Mouse (Mus musculus) T-cell, adult 2 months (primary cell): ENCODE measurements around the gene Nek8.
A peak's percentile ranks its signal among the peaks of the same experiment; 100 is the strongest.

Experiments used
- DNase-seq: peaks from one replicate; pipeline ENCODE4 v3.0.0; 2022; ENCODE audit warnings: low spot score

The Nek8 gene

GRCm38 (mm10) chr11:78182961-78183844 is 6.7 kb upstream of the Nek8 start, which contains the start of gene Rpl23a:
Gene Rpl23a, minus strand, starts transcription at chr11:78183584.
- DNase-seq: peak; percentile 77

DNA sequence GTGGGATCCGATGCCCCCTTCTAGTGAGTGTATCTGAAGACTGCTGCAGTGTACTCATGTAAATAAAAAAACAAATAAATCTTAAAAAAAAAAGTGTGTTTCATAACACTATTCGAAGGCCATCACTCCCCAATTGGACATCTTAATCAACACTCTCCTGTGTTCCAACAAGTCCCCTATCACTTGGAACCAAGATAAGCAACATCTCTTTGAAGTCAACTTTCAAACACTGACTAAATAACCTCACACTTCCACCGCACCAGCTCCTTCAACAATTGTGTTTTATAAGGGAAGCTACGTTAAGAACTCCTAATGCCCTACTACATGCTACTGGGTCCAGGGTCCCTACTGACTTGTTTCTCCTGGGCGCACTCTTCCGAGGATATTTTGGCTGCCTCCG is 6.0 kb upstream of the Nek8 start:
- no peak for DNase-seq

- DNase-seq: no peak
Measured at GRCm38 (mm10) chr11:78181830-78182357, 5.4 kb upstream of the Nek8 start.

DNA sequence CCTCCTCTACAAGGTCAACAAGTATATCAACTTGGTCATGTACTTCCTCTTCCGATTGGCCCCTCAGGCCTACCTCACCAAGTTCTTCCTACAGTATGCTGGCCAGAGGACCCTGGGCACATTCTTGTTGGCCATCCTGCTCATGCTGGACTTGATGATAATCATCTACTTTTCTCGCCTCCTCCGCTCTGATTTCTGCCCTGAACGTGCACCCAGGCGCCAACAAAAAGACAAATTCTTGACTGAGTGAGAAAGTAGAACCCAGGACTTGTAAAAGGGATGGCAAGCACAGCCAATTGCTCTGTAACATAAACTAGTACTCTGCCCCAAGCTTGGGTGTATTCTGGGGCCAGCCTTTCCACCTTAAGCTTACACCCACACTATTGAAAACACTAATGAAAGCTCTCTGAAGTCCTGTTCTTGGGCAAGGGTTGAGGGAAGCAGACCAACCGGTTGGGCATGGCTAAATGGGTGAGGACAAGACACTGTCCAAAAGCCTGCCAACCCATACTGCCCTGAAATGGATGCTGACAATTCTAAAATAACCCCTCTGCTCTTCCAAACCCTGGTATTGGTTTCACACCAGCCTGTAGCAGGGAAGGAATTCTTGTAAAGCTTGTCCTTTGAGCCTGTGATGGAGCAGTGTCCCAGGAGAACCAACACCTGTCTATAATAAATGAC is 3.7 kb upstream of the Nek8 start:
- DNase-seq: no peak

DNA sequence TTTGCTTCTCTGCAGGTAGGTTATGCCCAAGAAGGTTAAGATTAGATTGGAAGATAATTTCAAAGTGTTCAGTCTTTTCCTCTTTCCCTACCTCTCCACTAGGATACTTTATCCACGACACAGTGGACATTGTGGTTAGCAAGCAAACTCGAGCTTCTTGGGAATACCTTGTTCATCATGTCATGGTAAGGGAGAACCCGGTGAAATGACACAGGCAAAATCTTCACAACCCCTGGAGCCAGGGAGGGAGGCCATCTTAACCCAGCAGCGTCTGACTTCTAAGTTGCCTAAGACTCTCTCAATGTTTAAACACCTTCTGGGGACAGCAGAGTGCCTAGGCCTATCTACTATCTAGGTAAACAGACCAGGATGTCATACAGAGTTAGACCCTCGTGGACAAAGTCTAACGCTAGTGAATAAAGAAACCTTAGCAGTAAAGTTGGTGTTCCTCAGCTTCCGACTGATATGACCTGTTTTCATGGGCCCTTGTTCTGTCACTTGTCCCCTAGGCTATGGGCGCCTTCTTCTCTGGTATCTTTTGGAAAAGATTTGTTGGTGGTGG is 3.0 kb upstream of the Nek8 start:
- DNase-seq: no peak

- no peak for DNase-seq
Measured at GRCm38 (mm10) chr11:78178859-78179437, 2.5 kb upstream of the Nek8 start.

DNA sequence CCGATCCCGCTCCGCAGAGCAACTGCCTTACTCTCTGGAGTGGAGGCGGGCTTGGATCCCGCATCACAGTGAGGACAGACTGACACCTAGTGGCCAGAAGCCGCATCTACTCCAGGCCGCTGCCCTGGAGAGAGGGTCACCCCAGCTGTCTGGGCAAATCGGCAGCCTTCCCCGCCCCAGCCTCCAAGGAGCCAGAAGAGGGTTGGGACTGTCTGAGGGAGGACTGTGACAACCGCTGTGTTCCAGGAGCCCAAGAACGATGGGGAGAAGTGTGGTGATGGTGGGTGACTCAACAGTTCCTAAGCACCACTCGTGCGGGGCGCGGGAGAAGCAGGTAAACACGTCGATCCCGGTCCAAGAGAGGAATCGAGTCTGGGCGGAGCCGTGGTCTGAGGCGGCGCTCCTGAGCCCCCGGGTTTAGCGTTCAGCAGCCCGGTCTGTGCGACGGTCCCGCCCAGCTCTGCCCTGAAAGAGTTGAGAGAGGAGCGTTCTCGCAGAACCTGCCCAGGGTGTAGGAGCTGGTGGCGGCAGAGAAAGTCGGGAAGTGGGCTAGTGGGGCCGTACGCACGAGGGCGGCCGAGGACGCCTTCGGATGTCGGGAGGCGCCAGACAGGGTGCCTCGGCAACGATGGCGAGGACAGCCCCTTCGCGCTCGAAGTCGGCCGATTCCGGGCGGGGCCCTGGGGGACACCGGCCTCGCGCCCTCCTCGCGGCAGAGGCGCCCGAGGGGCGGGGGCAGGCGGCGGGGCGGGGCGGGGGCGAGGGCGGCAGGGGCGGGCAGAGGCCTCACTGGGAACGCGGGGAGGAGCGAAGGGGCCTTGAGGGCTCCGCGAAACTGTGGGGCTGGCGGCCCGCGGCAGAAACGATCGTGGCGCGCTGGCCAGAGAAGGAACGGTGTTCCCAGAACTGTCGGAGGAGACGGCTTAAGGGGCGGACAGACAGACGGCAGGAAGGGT is 1.7 kb upstream of the Nek8 start:
- peak; percentile 87 for DNase-seq

DNA sequence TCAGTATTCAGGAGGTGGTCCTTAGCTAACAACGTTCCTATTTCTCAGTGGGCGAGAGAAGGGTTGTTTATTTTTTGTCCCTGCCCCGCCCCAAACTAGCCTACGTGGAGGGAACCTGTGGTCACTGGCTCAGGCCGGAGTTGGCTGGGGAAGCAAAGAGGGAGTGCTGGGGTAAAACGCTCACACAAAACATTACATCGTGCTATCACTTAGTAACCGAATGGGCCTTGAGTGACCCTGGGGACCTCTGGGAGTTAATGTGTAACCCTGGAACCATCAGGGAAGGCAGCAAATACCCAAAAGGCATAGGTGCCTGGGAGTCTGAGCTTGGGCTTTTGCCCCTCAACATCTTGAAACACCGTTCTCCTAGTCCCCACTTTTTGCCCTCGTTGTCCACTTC is 962 bp upstream of the Nek8 start:
- no peak for DNase-seq

DNA sequence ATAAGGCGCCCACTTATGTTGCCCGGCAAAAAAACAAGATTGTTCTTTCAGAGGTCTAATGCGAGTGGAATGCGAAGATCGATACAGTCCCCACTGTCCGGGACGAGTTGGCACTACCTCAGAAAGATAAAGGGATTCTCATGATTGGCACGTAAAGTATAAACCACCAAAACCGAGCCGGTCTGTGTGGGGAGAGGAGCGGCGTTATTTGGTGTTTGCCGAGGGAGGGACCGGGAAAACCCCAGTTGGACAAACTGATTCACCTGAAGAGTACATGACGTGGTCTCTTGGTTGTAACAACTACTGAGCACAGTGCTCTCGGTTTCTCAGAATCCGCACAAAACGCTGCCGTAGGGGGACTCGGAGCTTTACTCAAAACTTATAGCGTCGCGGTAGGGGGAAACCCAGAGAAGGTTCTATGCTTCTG is 443 bp upstream of the Nek8 start:
- DNase-seq: peak; percentile 51

DNA sequence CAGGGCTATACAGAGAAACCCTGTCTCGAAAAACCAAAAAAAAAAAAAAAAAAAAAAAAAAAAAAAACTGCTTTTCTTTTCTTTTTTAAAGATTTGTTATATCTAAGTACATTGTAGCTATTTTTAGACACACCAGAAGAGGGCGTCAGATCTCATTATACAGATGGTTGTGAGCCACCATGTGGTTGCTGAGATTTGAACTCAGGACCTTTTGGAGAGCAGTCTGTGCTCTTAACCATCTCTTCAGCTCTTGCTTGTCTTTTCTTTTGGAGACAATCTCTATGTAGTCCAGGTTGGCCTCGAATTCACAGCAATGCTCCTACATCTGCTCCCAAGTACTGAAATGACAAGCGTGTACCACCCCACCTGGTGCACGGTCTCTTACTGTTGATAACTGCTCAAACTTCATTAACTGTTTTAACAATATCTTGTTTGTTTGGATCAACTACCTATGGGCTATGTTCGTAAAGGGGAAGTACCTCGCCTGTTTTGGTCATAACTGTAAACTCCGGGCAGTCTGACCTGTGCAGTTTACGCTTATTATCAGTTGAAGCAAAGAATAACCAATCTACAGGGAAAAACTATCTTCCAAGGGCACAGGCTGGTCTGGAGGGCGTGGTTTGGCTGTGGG is 589 bp downstream of the Nek8 start:
- DNase-seq: no peak

DNA sequence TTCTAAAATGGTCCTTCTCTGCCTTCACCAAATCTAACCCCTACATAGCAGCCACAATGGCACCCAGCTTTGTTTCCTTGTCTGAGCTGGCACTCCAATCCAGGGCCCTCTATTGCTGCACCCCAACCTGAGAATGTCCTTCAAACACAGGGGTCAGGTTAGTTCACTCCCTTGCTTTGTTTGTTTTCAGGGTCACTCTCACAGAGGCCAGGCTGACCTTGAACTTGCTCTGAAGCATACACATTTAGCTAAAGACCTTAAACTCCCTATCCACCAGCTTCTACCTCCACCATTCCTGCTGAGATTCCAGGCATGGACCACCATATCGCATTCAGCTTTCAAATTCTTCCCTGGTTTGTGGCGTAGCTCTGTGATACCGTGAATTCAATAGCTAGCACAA is 2.0 kb downstream of the Nek8 start:
- no peak for DNase-seq

- no peak for DNase-seq
Measured at GRCm38 (mm10) chr11:78172748-78173383, 3.6 kb downstream of the Nek8 start.

DNA sequence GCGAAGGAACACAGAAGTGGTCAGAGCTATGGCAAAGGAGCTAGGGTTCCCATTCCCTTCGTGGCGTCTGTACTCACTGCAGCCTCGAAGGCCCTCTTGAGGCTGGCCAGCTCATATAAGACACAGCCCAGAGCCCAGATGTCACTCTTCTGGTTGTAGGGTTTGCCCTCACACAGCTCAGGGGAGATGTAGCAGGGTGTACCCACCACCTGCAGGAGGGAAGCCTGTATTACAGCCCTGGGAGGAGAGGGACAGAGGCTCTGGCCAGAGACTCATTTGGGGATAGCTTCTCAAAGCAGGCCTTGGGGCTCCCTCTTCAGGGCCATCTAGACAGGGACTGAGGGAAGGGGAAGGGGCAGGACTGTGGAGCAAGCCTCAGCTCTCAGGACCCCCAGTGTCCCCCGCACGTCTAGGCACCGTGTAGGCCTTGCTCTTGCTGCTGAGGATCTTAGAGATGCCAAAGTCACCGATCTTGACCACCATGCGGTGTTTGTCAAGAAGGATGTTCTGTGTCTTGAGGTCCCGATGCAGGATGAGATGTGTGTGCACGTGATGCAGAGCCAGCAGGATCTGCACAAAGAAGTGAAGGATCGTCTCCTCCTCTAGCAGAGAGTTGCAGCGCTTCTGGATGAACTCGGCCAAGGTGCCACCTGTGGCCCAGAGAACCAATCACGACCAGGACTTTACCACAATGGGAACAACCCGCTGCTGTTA is 4.3 kb downstream of the Nek8 start:
- DNase-seq: no peak

- DNase-seq: no peak
Measured at GRCm38 (mm10) chr11:78171328-78171727, 5.1 kb downstream of the Nek8 start.

- DNase-seq: no peak
Measured at GRCm38 (mm10) chr11:78170306-78170705, 6.2 kb downstream of the Nek8 start.

DNA sequence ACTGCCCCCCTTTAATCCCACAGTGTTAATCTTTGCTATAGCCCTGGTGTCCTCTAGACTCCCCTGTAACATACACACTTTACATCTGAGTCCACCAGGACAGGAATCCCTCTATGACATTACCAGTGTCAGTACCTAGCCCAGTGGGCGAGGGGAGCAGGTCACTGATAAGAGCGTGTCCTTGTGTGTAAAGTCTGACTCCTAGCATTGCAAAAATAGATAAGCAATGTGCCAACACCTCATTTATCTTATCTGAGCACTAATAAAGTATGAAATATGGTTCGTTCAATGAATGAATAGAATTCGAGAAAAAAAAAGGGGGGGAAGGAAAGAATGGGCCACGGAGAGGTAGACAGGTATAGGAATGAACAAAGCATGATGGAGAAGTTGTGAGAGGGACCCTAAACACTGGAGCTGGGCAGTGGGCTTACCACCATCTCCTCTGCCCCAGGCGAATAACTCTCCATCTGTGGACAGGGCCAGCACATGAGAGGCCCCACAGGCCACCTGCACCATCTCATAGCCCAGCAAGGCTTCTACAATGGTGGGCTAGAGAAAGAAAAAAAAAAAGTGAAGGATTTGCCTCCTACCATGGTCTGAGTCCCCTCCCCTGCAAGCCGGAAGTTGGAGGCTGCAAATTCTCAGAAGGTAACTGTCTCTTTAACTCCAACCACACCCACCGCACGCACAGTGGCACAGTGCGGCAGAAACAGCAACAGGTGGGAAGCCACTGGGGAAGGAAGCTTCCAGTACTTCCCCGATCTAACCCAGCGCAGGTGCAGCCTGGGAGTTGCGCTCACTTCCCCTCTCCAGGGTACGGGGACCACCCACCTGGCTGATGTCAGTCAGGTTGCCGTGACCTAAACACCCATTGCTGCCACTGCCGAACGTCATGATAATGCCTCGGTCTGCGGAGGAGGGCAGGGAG is 7.7 kb downstream of the Nek8 start:
- DNase-seq: peak; percentile 75

DNA sequence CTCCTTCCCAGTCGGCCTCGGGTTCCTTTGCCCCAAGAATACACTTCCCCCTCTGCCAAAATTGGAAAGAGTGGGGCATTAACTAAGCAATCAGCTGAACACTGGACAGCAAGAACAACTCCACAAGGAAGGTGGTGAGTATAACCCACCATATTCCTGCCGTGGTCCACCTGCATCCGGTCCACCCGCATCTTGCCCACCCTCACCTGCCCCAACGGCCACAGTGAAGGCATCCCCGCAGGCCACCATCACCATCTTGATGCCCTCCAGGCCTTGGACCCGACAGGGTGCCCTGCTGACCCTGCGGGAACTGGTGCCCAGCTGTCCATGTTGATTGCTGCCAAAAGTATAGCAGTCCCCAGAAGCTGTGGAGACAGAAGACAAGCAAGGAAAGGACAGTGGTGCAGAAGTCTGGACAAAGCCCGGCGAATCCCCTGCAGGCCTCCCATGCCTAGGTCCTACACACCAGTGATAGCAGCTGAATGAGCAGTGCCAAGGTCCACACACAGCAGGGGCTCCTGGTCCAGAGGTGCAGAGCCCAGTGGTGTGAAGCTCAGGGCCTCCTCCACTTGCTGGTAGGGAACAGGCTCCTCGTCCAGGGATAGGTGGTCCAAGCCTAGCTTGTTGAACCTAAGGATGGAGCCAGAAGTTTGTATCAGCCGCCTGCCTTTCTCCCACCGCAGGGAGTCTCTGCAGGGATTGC is 9.1 kb downstream of the Nek8 start:
- DNase-seq: no peak

DNA sequence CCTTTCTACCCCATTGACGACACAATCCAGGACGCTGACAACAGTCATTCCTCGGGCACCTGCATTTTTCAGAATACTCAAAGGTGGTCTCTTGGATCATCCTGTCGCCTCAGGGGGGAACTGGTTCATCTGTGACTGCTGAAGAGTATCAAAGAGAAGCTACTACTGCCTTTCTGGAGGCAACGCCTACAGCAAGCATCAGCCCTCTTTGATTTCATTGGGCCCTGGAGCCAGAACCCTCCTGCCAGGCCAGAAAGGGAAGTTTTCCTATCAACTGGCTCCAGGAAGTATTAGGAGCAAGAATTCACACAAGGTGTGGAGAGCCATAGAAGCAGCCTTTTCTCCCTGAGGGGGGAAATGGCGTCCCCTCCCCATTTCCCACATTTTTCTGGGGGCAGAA is 9.8 kb downstream of the Nek8 start:
- no peak for DNase-seq
